Mouse (Mus musculus) limb, embryonic 14.5 days (tissue): Measurements from ENCODE around the gene Col6a6. TPM values are rescaled to one million over a fixed set of nuclear protein-coding genes. Genes with fewer than 3 reads are reported as not detected.

Source experiments
- ATAC-seq: fragments of 200-750 bp; cut with Nextera tagmentation; 2 replicates; pipeline ENCODE4 v1.8.0; 2017; ENCODE audit warnings: low read depth, moderate number of reproducible peaks, moderate TSS enrichment; ENCODE audit not compliant: low FRiP score
- DNase-seq: peaks from one replicate; pipeline ENCODE4 v3.0.0-alpha.2; 2015; ENCODE audit warnings: low spot score
- H3K27ac ChIP-seq: fragments of 300-500 bp; sonication (generic); replicated peaks from 2 replicates; pipeline ENCODE4 v1.5.1; 2014; ENCODE audit warnings: low read depth, mild to moderate bottlenecking, low read length, moderate library complexity, mixed read lengths
- H3K27me3 ChIP-seq: fragments of 300-500 bp; sonication (generic); 2 replicates; pipeline ENCODE4 v1.6.1; 2014; ENCODE audit warnings: low read length, mixed read lengths; ENCODE audit not compliant: control insufficient read depth, insufficient read depth
- H3K36me3 ChIP-seq: fragments of 300-500 bp; sonication (generic); 2 replicates; pipeline ENCODE4 v1.6.1; 2014; ENCODE audit warnings: mild to moderate bottlenecking, low read length, moderate library complexity, mixed read lengths; ENCODE audit not compliant: control insufficient read depth, insufficient read depth
- H3K4me1 ChIP-seq: fragments of 300-500 bp; sonication (generic); 2 replicates; pipeline ENCODE4 v1.6.1; 2014; ENCODE audit warnings: antibody characterized with exemption, low read length, mixed read lengths; ENCODE audit not compliant: control insufficient read depth, insufficient read depth
- H3K4me2 ChIP-seq: fragments of 300-500 bp; sonication (generic); replicated peaks from 2 replicates; pipeline ENCODE4 v1.6.1; 2014; ENCODE audit warnings: low read depth, mild to moderate bottlenecking, low read length, moderate library complexity; ENCODE audit not compliant: severe bottlenecking
- H3K4me3 ChIP-seq: fragments of 300-500 bp; sonication (generic); replicated peaks from 2 replicates; pipeline ENCODE4 v1.5.1; 2014; ENCODE audit warnings: low read length
- H3K9ac ChIP-seq: fragments of 300-500 bp; sonication (generic); 2 replicates; pipeline ENCODE4 v1.6.1; 2014; ENCODE audit warnings: mild to moderate bottlenecking, low read depth, low read length, moderate library complexity; ENCODE audit not compliant: severe bottlenecking
- H3K9me3 ChIP-seq: fragments of 300-500 bp; sonication (generic); 2 replicates; pipeline ENCODE4 v1.6.1; 2016; ENCODE audit warnings: low read length; ENCODE audit not compliant: control insufficient read depth
- POLR2A ChIP-seq: fragments of 200-500 bp; IDR thresholded peaks from 2 replicates; pipeline ENCODE4 v1.8.0; 2012; ENCODE audit warnings: inconsistent platforms, mild to moderate bottlenecking, moderate library complexity, borderline replicate concordance; ENCODE audit not compliant: insufficient read depth, insufficient read length; ENCODE audit errors: extremely low read depth
- WGBS: fragments of 180-500 bp; shearing (Covaris S2); extraction: QIAGEN DNeasy Blood & Tissue Kit; methylation state at CpG from one replicate; pipeline ENCODE4 v1.1.7; 2014; 5-methylcytosine and 5-hydroxymethylcytosine counted together
- polyA plus RNA-seq, 2 experiments: library from polyadenylated mRNA; depleted of rRNA in 1 of 2; stranded (reverse) in 1 of 2; unstranded in 1 of 2; fragments of >200 nt; fragmentation: Nextera tagmentation in 1 of 2; extraction: Ambion mirVana in 1 of 2; gene quantifications; 2 replicates each; pipeline versions ENCODE4 v1.2.1 to v1.2.3; 2012 to 2014

Col6a6 gene
- polyA plus RNA-seq, 2 experiments: 7.0 to 11.5 TPM

GRCm38 (mm10) chr9:105839147-105839515 is 11.2 kb upstream of the Col6a6 start:
- WGBS: 88% methylated on average over 5 of the region's 5 CpGs
- Histone ChIP-seq H3K4me2 (no peak overlapping the region), H3K36me3 (no peaks in the 10 kb centered on the region), H3K27me3 (no peaks in the 10 kb centered on the region), H3K27ac (no peak overlapping the region), H3K9ac (no peak overlapping the region), H3K9me3 (no peaks in the 10 kb centered on the region), H3K4me1 (peaks cover 3% of the 10 kb centered on the region; the same call in 1 of the 2 replicates), H3K4me3 (no peak overlapping the region)
- ATAC-seq (no peak), DNase-seq (no peak)
- no peak for TF ChIP-seq POLR2A

- Histone ChIP-seq H3K27me3 (no peaks in the 10 kb centered on the region), H3K4me3 (no peak overlapping the region), H3K4me1 (peaks cover 3% of the 10 kb centered on the region; the same call in 1 of the 2 replicates), H3K9ac (no peak overlapping the region), H3K9me3 (no peaks in the 10 kb centered on the region), H3K36me3 (no peaks in the 10 kb centered on the region), H3K27ac (no peak overlapping the region), H3K4me2 (no peak overlapping the region)
- WGBS: 81% methylated on average over 4 of the region's 4 CpGs
- ATAC-seq (no peak), DNase-seq (no peak)
- no peak for TF ChIP-seq POLR2A
These were observed 10.6 kb upstream of the Col6a6 start for GRCm38 (mm10) chr9:105838396-105839146.

- H3K27ac ChIP-seq: peak overlapping the region; percentile 43
- no peak overlapping the region for H3K4me3 ChIP-seq
- H3K4me2 ChIP-seq: no peak overlapping the region
- H3K36me3 ChIP-seq: no peaks in the 10 kb centered on the region
- H3K9ac ChIP-seq: no peak overlapping the region
- no peak for TF ChIP-seq POLR2A
- peaks cover 3% of the 10 kb centered on the region; the same call in 1 of the 2 replicates for H3K4me1 ChIP-seq
- H3K9me3 ChIP-seq: no peaks in the 10 kb centered on the region
- DNase-seq (peak; percentile 46), ATAC-seq (peak; percentile 68)
- WGBS: 63% methylated on average over 7 of the region's 7 CpGs
- H3K27me3 ChIP-seq: no peaks in the 10 kb centered on the region
These were observed 7.6 kb upstream of the Col6a6 start for GRCm38 (mm10) chr9:105835587-105835986.

- ATAC-seq (peak; percentile 51; the same call in 1 of the 2 replicates), DNase-seq (peak; percentile 58)
- Histone ChIP-seq H3K27ac (no peak overlapping the region), H3K27me3 (no peaks in the 10 kb centered on the region), H3K9ac (no peak overlapping the region), H3K4me3 (no peak overlapping the region), H3K36me3 (no peaks in the 10 kb centered on the region), H3K9me3 (no peaks in the 10 kb centered on the region), H3K4me2 (no peak overlapping the region), H3K4me1 (peaks cover 3% of the 10 kb centered on the region; the same call in 1 of the 2 replicates)
- TF ChIP-seq POLR2A: no peak
- WGBS: 31% methylated on average over 4 of the region's 4 CpGs
These were observed 6.8 kb upstream of the Col6a6 start for GRCm38 (mm10) chr9:105834799-105835198.

- ATAC-seq: no peak
These were observed 3.3 kb upstream of the Col6a6 start for GRCm38 (mm10) chr9:105831291-105831690.

More at GRCm38 (mm10) chr9:105831291-105831690, 3.3 kb upstream of the Col6a6 start:
- DNase-seq: no peak
- Histone ChIP-seq H3K9ac (no peak overlapping the region), H3K4me1 (peaks cover 13% of the 10 kb centered on the region), H3K9me3 (no peaks in the 10 kb centered on the region), H3K4me2 (no peak overlapping the region), H3K4me3 (no peak overlapping the region), H3K27ac (no peak overlapping the region), H3K36me3 (no peaks in the 10 kb centered on the region), H3K27me3 (no peaks in the 10 kb centered on the region)
- TF ChIP-seq POLR2A: no peak
- WGBS: 86% methylated on average over 9 of the region's 9 CpGs
